Mouse (Mus musculus) retina, embryonic 14.5 days (tissue): ENCODE measurements at regions not wholly inside any gene's neighbourhood (a gene's known extent, or its start where the extent isn't known, plus 50 kb on each side); places are given as distances from the start of the nearest gene placed in this dataset.

Source experiments
- DNase-seq: peaks from one replicate; pipeline ENCODE4 v3.0.0-alpha.2; 2015; ENCODE audit warnings: low spot score

DNA sequence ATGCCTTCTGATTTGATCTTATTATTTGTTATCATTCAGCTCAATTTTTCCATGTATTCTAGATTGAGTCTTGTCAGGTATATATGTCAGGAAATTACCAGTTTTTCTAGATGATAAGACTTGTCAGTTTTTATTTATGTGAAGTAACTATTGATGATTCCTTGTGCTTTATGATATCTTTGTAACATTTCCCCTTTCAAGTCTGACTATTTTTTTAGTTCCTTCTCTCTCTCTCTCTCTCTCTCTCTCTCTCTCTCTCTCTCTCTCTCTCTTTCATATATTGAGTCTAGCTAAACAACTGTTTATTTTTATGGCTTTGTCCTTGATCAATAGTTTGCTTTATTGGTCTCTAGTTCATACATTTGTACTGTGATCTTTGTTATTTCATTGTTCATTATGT, 199.7 kb upstream of the Sema3a start:
- DNase-seq = no peak

DNA sequence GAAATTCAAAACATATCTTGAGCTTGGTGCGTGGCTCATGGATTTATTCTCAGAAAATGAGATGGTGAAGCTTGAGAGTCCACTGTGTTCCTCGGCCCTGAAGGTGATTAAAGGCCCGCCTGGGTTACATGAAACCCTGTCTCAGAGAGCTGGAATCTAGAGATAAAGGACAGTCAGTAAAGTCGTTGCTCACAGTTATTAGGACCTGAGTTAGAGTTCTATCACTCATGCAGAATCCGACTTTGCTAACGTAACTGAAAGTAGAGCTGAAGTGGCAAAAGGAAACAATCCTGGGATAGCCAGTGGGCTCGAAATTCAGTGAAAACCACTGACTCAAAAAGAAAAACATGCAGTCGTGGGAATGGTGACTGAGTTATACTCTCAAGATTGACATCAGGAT, 198.9 kb upstream of the Sema3a start:
- DNase-seq = no peak

DNA sequence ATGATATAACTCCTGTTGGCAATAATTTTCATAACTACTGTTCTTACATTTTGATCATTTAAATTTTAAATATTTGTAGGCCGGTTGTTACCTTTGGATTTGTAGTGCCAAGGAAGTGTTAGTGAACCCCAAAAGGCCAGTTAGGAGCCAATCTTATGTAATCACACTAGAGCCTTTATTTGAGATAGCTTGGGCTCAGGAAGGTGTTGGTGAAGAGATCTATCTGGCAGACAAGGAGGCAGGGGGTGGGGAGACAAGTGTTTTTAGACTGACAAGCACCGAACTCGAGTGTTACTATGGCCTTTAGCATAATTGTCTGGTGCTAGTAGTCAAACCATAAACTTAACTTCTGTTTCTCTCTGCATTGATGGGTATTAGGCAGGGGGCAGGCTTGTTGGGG, 198.0 kb upstream of the Sema3a start:
- no peak for DNase-seq

DNA sequence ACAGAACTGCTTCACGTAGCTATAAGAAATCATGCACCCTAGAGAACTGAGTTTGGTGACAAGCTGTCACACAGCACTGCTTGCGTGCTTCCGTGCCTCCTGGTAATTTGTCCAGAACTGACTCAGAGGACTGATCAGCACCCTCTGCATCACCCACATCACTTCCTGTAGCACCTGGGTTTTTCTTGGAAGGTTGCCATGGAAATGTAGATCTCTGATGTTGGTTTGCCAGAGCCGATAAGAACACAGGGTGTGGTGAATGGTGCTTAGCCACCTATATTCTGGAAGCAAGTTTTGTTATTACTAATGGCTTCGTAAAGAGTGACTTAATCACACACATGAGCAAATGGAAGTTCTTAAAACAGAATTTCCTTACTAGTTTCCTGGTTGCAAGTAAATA, 188.2 kb upstream of the Sema3a start:
- no peak for DNase-seq

DNA sequence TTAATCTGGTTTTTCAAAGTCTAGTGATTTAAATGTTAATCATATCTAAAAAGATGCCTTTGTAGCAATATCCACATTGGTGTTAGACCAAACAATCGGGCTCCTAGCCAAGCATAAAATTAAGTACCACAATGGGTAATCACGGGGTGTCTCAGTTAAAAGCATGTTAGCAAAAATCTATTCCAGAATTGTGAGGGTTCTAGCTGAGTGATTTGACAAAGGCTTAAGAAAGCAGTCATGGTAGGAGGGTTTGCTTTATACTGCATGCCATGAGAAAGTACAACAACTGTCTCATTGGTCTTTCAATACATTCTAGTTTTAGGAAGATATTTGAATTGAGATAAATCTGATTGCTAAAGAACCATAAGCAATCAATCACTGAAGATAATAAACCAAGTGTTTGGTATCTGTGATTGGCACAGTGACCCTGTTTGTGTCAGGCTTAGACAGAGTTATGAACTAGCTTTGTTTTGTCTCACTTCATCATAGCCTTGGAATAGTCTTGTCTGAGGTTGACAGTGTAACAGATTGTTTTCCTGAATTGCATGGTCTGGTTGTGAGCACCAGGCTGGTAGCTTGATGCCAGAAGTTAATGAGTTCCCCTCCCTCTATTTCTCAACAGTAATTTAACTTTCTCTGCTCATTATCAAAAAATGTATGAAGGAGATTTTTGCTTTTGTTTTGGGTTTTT, 186.9 kb upstream of the Sema3a start:
- DNase-seq = no peak

DNA sequence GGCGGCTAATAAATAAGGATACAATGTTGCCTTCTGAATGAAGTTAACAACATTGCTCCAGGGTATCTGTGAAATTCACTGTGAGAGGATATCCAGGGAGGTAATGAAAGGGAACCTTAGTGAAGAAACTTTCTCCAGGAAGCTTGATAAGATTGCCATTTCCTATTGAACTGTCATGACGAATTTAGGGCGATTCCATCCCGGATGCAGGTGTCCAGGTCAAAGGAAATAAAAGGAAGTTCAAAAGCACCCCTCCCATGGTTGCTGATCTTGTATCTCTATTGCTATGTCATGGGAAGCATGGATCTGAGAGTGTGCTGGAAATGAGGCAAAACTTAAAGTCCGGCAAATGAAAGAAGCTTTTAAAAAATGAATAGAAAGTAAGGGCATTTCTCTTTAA, 180.7 kb upstream of the Sema3a start:
- no peak for DNase-seq

DNA sequence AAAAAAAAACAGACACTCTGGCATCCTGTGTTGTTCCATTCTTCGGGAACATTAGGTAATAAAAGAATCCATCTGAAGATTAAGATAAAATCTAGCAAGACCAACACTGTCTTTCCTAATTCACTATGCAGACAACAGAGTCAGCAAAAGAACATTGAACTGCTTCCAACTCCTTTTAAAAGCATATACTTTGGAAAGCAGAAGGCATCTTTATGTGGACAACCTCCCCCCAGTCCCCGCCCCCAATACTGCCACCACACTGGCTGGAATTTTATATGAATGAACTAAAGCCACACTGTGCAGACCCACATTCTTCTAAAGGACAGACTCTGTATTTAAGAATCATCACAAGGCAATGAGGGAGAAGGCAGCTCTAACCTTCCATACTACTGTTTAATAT, 176.7 kb upstream of the Sema3a start:
- no peak for DNase-seq

DNA sequence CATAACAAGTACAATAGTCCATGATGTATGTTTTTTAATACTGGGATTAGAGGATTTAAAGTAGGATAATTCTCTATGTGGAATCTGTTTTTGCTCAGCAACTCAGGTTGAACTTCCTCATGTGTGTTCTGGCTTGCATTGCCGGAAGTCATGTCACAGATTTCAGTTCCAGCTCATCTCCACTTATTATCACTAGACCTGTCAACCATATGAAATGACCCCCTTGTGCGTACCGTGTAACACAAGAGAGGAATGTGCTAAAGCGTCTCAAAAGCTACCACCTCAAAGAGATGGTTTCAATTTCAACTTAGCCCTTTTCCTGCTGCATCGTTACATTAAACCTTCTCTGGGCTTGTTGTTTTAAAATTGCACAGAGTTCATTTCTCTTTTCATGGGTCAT, 154.2 kb upstream of the Sema3a start:
- DNase-seq = peak; percentile 33

DNA sequence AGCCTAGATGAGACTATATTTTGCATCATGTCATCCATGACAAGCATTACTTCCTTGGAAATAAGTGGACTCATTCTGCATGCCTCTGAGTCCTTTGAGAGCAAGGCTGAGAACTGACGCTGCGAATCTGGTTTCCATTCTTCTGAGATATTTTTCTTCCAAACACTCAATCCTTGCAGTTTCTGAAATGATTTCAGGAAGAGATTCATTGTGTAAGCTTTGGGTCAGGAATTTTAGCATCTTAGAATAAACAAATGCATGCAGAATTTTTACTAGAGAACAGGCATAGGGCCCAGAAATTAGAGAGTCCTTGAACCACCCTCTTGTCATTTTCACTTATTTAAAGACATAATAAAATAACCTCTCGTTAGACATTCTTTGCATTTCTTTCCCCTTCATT, 151.5 kb upstream of the Sema3a start:
- DNase-seq = no peak

DNA sequence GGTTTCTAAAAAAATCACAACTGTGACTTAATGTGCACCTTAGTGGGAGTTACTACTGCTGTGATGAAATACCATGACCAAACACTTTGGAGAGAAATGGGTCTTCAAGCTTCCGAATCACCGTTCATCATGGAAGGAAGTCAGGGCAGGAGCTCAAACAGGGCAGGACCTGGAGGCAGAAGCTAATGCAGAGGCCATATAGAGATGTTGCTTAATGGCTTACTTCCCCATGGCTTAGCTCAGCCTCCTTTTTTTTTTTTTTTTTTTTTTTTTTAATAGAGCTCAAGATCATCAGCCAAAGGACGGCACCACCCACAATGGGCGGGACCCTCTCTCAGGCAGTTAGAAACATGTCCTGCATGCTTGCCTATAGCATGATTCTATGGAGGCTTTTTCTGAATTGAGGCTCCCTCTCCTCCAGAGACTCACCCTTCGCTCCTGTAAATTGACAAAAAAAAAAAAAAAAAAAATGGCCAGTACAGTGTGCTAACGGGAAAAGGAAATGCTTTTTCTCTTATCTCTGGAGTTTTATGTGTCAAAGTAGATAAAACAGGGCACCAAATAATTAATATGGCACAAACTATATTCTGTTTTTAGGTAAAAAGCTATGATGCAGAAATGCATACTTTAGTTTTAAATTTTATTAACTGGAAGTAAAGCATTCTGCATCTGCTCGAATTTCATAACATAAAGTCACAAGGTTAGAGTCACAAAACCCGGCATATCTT, 149.0 kb upstream of the Sema3a start:
- no peak for DNase-seq

DNA sequence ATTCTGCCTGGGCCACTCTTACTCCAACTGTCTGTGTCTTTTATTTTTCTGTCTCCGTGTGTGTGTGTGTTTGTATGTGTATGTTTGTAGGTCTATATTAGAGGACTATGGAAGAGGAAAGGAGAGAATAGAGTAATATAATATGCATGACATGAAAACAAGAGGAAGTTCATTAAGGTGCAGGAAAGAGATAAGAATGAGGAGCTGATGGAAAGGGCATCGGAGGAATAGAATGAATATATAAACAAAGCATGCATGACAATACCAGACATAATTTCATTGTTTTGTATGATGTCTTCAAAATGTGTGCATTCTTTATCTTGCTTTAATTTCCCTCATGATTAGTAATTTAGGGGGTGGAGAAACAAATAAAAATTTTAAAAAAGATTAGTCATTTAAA, 147.3 kb upstream of the Sema3a start:
- DNase-seq = no peak

DNA sequence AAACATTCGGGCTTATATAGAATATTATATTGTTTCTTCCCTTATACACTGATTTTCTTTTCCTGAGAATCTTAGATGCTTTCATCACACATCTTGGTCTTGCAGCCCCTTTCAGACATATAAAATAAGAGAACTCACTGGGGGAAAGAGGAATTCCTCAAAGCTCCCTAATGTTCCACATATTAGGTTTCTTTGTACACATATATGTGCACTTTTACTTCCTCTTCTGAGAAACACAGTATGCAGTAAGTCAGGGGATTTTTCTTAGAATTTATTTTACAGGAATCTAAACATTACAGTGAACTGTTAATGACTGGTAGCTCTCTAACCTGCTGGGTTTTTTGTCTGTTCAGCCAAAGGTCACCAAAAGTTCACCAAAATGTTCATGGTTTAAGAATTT, 131.4 kb upstream of the Sema3a start:
- DNase-seq = no peak

DNA sequence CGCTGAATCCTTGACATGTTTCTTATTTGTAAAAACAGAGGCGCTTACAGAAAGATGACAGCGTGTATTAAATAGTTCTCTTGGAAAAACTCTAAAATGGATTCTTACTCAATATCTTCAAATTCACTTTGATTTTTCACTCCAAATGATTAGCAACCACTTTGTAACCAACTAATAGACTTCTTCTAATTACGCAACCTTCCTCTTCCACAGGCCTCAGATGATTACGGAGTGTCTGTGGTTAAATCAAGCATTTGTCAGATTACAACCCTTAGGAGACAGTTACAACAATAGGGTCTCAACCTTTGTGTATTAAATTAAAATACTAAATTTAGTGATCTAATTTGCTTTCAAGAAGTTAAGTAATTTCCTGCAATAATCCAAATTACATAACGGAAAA, 127.8 kb upstream of the Sema3a start:
- DNase-seq = no peak

DNA sequence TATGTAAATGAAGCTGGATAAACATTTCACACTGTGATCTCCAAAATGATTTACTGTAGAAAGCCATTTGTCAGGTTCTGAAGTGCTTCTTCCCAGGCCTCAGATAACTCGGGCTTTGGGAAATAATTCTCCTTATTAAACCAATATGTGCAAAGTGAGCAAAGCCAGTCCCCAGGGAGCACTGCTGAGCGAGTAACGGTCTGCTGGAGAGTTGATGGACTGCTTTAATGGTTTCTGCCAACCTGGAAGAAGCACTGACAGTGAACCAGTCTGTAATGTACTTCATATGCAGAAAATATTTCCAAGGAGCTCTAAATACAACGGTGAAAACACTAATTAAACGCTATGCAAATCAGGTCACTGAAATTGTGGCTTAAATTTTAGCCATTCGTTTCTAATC, 118.1 kb upstream of the Sema3a start:
- DNase-seq = peak; percentile 40

DNA sequence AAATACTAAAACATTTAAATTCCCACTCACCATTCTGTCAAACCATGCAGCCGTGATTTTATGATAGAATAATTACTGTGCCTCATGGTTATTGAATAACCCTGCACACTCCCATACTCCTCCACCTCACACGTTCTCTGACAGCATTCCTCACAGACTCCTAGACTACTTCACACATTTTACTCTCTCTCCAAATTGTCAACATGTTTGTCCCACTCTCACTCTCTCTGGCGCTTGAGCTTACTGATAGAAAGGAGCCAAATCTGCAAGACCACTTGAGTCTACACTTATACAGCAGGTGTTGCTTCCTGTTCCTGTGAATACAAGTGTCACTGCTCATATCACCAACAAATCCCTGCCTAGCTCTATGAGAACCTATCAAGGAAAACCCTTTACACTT, 102.9 kb upstream of the Sema3a start:
- DNase-seq = no peak

DNA sequence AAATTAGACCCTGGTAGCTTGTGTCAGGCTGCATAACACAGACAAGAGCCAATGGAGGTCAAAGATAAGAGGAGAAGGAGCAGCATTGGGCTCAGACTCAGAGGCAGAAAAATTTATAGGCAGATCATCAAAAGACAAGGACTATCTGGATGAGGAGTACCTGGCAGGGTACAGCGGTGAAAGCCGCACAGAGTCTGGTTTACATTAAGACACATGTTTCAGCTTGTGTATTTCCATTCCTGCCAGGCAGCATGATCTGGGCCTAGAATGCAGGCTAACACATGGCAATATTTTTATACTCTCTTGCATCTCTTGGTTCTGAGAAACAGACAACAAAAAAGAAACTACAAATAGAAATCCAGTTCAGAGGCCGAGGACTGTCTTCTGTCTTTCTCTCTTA, 91.9 kb upstream of the Sema3a start:
- no peak for DNase-seq

DNA sequence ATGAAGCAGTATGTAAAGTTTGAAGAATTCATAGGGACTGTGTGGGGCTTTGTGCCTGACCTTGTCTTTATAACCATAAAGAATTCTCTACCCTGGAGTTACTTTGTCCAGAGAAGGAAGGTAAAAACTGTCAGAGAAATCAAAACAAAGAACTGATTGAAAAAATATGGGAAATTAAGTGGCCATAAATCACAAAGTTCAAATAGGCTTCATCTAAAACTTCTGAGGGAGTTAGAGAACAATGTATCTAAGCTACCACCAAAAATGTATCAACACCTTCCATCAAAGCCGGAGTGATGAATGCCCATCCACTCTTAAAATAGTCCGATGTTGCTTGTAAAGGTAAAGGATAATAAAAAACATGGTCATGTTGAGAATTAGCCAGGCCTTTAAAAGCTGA, 89.1 kb upstream of the Sema3a start:
- DNase-seq = no peak

DNA sequence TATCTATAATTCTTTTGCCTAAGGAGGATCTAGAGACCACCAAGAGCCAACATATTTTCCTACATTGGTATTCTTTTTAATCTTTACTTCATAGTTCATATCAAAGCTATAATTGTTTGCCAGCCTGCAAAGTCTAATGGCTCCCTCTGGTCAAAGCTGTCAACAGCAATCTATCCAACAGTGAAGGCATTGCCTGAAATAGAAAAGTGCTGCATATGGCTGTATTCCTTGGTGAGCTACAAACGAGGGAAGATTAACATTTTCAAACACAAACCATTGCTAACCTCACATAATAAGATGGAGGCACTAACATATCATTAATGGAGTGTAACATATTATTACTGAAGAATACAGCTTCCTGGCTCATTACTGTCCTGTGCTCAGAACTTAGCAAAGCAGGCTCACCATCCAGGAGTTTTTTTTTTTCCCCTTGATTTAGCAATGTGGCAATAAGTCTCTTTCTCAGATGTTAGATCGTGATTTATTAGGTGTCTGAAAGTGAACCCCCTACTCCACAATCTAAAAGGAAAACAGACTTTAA, 66.3 kb upstream of the Sema3a start:
- peak; percentile 16 for DNase-seq

DNA sequence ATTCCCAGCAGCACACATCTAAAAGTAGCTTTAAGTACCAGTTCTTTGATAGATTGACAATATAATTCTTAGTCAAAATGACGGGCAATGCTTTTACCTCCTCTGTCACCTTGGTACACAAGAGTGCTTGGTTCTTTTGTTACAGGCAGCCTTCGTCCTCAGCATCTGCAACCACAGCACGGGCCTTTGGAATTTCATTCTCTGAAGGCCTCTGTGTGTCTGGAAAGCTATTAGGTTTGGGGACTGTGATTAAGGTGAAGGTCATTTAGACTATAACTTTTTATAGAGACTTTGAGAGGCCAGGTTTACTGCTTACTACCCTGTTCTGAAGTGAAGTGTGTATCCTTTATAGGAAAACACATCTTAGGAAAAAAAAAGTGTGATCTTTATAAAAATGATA, 58.3 kb upstream of the Sema3a start:
- no peak for DNase-seq
